Mouse (Mus musculus): ENCODE results near the gene Rdm1. TPM values are rescaled to one million over a fixed set of nuclear protein-coding genes. Genes with fewer than 3 reads are reported as not detected.
A peak's percentile ranks its signal among the peaks of the same experiment; 100 is the strongest.

Gene Rdm1
- total RNA-seq, 2 experiments from 2014 or later: 4.5 to 4.7 TPM

DNA sequence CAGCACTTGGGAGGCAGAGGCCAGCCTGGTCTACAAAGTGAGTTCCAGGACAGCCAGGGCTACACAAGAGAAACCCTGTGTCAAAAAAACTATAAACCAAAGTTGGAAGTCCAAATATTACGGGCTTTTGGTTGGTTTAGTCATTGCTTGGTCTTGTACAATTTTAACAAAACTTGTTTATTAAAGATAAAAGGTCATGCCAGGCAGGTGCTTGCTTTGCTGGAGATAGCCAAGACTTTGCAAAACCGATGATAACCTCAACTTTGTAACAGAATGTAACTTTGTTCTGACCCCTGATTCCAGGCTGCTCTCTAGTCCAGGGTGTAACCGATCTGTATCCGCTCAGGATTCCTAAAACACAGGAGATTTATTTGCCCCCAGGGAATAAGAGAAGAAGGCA is 29.4 kb downstream of the Rdm1 start:
- intact Hi-C loops (cut with DNase I): no loop called here
- no peak for DNase-seq

DNA sequence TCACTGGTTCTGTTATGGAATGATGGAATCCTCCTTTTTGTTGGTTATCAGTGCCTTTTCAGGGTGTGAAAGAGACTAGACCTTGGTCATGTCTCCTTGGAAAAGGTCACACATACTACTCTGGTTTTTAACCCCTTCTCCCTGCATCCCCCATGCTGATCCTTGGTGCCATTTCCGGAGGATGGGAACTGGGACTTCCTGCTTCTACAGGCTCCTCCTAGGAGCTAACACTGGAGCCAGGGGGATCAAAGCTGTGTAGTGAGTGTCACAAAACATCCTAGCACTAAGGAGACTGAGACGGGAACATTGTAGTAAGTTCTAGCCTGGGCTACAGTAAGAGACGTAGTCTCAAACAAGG is 30.5 kb downstream of the Rdm1 start:
- intact Hi-C loops (cut with DNase I): no loop called here
- no peak for DNase-seq

DNA sequence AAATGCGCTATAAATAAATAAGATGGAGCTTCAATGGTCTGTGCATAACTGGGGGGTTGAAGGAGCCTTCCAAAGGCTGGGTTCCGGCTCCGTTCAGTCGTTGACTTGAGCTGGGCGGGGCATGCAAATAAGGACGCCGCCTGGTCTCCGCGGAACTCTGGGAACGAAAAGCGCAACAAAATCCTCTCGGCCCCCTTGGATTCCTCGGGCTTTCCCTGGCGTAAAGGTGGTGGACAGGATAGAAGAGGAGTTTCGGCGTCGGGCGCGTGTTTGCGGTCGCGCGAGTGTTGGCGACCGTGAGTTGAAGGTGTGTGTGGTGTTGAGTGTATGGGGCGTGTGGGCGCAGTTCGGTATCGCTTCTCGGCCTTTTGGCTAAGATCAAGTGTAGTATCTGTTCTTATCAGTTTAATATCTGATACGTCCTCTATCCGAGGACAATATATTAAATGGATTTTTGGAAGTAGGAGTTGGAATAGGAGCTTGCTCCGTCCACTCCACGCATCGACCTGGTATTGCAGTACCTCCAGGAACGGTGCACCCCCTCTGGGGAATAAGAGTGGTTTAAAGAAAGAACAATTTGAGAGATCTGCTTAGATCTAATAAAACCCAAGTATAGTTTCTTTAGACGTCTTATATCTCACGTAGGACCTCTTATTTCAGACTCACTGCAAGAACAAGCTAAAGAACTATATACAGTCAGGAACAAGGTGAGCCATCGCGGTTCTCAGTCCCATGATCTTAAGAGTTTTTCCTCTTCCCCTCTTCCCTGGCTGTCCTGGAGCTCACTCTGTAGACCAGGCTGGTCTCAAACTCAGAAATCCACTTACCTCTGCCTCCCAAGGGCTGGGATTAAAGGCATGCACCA is 31.1 kb downstream of the Rdm1 start:
- DNase-seq: peak; percentile 84
- intact Hi-C loops (cut with DNase I): loop anchor here (2.0 kb wide), 1 partner anchor 75 kb away; the partner anchor contains the start of gene Dhx8

DNA sequence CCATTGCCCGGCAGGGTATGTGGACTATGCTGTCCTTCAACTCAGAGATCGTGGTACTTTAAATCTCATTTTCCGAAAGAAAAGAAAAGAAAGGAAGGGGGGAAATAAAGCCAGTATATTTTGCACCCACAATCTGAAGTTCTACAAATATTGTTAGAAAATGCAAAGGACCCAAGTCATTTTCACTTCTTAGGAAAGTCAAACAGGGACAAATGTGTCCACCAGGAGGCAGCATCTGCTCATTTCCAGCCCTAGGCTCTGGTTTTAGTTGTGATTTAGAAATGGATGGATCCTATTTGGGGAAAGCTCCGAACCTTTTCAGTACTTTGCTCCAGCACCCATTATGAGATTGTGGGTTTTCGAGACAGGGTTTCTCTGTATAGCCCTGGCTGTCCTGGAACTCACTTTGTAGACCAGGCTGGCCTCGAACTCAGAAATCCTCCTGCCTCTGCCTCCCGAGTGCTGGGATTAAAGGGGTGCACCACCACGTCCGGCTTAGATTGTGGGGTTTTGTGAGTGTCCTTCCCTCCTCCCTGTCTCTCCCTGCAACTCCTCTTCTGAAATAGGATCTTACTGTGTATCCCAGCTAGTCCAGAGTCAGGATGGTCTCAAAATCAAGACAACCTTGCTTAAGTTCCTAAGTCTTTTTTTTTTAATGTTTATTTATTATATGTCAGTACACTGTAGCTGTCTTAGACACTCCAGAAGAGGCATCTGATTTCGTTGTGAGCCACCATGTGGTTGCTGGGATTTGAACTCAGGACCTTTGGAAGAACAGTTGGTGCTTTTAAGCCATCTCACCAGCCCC is 32.0 kb downstream of the Rdm1 start:
- intact Hi-C loops (cut with DNase I): loop anchor here (2.0 kb wide), 1 partner anchor 74 kb away; the partner anchor contains the start of gene Dhx8
- peak; percentile 59 for DNase-seq

DNA sequence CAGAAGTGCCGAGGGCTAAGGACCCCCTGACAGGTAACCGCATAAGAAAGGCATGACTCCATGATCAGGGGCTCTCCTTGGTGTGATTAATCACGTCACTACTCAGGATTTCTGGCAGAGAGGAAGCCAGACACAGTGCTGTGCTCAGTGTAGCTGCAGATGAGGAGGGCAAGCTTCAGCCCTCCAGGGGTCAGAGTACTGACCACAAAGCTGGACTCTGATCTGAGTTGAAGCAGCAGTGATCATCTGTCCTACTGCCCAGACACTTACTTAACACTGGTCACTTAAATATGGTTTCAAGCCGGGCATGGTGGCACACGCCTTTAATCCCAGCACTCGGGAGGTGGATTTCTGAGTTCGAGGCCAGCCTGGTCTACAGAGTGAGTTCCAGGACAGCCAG is 34.2 kb downstream of the Rdm1 start:
- no peak for DNase-seq
- intact Hi-C loops (cut with DNase I): no loop called here

DNA sequence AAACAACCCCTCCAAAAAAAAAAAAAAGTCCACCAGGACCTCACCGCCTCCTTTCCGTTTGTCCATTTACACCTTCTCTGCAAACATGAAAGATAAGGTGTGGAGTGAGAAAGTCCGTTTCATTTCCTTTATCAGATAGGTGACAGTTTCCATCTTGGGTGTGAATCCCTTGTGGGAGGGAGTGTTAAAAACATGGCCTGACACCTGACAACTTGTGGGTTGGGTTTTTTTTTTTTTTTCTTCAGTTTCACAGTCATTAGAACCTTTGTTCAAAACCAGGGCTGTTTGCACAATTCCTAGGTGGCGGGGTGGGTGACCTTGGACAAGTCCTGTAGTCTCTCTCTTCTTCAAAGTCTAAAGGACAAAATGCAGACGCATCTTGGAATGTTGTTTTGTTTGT is 34.8 kb downstream of the Rdm1 start:
- DNase-seq: no peak
- intact Hi-C loops (cut with DNase I): no loop called here

DNA sequence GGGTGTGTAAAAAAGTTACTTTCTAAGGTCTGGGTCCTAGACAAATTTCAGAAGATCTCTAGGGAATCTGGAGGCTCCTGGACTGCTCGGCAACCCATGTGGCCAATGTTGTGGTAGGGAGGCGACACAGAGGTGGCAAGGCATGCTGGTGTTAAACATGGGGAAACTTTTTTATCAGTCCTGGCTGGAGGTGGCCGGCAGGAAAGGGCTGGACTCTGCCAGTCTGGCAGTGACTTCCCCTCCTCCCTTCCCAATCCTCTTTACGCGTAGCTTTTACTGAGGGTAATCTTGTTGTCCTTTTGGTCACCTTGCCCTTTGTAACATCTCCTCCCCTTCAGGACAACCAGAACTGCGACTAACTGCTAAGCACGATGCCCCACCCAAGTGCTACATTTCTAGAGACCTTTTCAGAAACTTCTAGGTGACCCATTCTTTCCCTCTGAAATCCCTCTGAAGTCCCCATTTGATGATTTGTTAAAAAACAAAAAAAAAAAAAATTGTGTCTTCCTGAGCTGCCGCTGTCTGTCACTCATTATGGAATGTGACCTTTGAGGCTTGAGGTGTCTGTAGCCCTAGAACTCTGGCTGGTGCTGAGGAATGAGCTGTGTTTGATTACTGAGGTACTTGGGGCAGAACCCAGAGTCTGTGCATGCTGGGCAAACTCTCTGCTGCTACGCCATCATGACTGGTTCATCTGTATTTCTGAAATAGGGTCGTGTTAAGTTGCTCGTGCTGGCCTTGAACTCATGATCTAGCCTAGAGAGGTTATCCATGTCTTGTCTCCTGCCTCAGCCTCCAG is 36.4 kb downstream of the Rdm1 start:
- no peak for DNase-seq
- intact Hi-C loops (cut with DNase I): no loop called here

DNA sequence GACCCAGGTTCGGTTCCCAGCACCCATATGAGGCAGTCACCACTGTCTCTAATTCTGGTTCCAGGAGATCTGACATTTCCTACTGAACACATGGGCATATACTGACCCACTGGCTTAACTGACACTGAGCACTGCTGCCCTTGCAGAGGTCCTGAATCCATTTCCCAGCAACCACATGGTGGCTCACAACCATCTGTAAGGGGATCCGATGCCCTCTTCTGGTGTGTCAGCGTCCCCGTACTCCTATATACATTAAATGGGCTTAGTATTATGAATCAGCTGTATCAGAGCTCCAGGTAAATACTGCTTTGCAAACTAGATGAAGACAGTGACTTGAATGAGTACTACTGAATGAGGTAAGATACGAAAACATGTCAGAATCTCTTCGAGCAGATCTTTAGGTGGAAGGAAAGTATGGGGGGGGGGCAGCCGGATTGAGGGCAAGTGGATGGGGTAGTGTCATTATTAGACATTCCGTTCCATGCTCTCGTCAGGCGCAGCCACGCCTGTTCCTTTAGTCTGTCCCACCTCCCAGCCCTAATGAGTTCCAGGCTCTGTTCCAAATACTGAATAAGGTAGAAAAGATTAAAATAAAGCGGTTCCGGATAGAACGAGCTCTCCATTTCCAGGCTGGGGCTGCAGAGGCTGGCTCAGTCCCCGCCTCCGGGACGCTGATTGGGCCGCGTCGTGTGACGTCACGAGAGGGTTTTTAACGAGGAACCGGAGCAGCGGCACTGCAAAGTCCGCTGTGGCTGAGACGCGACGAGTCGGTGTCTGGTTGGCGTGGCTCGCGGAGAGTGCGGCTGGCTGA is 38.0 kb downstream of the Rdm1 start, which contains the start of gene Arl4d:
Gene Arl4d, plus strand, starts transcription at position 717 of the 811 bp plus-strand sequence.
- intact Hi-C loops (cut with DNase I): no loop called here
- peak; percentile 93 for DNase-seq

DNA sequence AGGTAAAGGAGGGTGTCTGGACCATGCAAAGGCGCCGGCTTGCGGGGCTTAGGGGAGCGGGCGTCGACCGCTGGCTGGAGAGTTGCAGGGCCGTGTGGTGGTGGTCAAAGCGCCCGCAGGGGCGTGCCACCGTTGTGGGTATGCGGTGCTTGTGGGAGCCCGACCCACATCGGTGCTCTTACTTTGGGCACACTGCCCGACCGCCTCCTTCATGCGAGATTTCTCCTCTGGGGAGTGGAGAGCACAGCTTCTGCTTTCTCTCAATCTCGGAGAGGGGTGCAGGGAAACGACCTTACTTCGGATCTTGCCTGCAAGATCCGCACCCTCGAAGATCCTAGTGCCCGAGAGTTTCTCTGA is 38.6 kb downstream of the Rdm1 start:
- intact Hi-C loops (cut with DNase I): no loop called here
- DNase-seq: no peak

DNA sequence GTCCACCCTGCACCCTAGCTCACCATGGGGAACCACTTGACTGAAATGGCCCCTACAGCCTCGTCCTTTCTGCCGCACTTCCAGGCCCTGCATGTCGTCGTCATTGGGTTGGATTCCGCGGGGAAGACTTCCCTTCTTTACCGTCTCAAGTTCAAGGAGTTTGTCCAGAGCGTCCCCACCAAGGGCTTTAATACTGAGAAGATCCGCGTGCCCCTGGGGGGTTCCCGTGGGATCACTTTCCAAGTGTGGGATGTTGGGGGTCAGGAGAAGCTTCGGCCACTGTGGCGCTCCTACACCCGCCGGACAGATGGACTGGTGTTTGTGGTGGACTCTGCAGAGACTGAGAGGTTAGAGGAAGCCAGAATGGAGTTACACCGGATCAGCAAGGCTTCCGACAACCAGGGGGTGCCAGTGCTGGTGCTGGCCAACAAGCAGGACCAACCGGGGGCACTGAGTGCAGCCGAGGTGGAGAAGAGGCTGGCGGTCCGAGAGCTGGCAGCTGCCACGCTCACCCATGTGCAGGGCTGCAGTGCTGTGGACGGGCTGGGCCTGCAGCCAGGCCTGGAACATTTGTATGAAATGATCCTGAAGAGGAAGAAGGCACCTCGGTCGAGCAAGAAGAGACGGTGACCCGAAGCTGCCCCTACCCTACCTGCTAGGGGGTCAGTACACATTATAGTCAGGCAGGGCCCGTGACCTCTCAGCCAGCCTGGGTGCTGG is 39.8 kb downstream of the Rdm1 start:
- DNase-seq: peak; percentile 53
- intact Hi-C loops (cut with DNase I): no loop called here

DNA sequence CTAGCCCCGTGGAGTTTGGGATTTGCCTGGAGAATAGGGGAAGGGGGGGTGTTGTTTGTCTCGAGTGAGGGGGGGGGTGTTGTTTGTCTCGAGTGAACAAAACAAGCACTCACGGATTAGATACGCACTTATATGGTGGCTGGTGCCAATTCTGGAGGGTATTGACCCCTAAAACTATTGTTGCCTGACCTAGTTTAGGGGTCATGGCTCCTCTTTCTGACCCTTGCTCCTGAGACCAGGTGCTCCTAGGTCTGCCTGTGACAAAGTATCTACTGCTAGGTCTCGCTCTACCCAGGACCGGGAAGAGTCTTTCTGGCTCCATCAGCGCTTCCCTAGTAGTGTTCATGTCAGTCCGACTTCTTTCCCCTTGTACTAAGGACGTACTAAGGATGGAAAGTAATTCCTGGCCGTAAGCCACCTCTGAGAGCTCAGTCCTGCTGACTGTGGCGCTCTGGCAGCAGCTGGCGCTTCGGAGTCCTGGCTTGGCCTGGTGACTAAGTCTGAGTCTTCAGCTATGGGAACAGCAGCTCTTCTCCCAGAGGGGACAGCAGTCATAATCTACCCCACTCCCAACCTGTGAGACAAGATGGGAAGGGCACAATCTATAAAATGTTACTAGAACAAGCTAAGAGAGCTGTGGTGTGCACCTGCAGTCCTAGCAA is 41.0 kb downstream of the Rdm1 start:
- intact Hi-C loops (cut with DNase I): no loop called here
- DNase-seq: peak; percentile 55

DNA sequence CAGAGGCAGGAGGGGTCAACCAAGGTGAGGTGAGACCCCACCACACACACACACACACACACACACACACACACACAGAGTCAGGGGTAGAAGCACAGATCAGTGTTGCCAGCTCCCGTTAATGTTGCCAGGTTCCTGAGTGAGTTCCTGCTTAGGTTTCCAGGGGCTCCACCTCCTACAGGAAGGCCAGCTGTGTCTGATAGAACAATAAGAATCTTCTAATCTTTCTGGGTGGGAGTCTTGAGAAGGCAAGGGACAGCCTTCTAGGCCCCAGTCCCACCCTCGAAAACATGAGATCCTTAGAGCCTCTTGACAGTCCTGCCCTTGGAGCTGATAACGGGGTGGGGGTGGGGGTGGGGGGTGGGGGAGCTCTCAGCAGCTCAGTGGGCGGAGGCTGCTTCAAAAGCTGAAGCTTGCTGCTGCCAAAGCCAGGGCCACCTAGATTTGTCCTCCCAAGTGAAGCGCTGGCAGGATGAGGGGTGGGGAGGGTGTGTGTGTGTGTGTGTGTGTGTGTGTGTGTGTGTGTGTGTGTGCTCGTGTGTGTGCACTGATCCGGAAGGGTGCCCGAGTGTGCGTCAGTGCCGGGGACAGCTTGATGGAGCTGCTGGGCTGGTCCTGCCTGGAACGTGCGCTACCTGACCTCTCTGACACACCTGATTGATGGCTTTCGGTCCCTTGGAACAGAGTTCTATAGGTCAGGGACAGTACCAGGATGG is 41.7 kb downstream of the Rdm1 start:
- intact Hi-C loops (cut with DNase I): no loop called here
- peak; percentile 19 for DNase-seq

DNA sequence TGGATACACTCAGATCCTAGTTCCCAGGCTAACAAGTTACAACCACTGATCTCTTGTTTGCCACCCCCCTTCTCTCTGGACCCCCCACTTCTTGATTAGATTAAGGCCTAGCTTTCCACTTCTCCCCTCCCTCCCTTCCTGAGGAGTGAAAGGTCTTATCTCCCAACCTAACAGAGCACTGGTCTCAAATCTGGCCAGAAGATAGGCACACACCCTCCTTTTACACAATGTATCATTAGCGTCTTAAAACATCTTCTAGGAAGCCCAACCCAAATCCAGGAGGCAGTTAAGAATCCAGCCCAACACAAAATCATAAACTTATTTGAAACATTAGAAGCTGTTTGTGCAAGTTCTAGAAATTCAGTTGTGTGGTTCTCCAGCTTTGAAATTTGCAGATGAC is 43.3 kb downstream of the Rdm1 start:
- DNase-seq: no peak
- intact Hi-C loops (cut with DNase I): no loop called here

DNA sequence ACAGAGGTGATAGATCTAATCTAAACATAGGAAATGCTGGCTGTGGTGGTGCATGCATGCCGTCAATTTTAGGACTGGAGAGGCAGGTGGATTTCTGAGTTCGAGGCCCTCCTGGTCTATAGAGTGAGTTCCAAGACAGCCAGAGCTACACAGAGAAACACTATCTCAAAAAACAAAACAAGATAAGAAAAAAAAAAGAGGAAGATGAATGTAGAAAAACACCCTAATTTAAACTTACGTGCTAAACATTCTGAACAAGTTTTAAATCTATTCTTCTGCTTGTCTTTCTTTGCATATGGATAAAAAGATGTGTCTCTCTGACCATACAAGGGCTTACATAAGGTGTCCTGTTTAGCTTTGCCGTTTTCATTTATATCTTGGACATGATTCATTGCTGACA is 44.3 kb downstream of the Rdm1 start:
- no peak for DNase-seq
- intact Hi-C loops (cut with DNase I): no loop called here

DNA sequence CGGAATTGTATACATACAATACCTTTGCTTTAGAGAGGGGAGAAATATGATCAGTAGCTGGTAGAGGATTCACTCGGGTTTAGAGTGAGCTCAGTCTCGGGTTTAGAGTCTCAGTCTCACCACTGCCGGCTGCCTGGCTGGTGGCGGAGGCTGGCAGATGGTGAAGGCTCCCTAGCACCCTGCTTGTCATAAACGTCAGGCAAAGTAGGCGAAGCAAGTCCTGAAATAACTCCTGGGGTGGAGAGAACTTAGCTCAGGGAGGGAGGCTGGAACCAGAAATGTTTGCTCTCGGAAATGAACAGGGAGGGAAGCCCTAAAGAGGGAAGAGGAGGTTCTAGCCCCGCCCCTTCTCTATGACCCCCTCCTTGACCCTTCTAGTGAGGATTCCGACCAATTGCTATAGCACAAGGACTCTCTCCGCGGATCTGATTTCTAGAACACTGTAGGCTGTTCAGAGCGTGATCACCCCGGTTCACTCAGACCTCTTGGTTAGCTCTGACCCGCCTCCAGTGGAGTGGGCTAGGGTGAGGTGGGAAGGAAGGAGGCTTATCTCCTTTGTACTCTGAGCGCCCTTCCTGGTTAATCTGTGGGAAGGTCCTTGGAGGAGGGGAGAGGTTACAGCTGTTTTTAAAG is 46.1 kb downstream of the Rdm1 start:
- no peak for DNase-seq
- intact Hi-C loops (cut with DNase I): no loop called here

DNA sequence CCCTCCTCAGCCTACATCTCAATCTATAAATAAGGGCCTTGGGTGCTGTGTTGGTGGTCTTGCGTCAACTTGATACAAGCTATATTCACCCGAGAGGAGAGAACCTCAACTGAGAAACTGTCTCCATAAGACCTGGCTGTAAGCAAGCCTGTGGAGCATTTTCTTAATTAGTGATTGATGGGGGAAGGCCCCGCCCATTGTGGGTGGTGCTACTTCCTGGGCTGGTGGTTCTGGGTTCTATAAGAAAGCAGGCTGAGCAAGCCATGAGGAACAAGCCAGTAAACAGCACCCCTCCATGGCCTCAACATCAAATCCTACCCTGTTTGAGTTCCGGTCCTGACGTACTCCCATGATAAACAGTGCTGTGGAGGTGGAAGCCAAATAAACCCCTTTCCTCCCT is 47.1 kb downstream of the Rdm1 start:
- DNase-seq: no peak
- intact Hi-C loops (cut with DNase I): no loop called here

DNA sequence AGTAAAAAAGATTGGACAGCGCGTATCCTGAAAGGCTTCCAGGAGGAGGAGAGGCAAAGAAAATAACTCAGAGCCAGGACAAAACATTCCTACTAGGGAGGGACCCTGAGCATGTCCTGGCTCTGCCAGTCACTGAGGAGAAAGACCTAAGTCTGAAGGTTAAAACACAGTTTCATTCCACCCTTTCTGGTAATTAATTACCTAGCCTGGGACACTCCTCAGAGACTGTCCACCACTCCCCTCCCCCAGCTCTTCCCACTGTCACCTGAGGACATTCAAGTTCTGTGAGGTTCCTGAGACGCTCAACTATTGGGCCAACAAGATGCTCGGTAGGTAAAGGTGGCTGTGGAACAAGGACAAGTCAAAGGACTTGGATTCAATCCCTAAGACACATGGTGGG is 48.4 kb downstream of the Rdm1 start:
- DNase-seq: no peak
- intact Hi-C loops (cut with DNase I): no loop called here

DNA sequence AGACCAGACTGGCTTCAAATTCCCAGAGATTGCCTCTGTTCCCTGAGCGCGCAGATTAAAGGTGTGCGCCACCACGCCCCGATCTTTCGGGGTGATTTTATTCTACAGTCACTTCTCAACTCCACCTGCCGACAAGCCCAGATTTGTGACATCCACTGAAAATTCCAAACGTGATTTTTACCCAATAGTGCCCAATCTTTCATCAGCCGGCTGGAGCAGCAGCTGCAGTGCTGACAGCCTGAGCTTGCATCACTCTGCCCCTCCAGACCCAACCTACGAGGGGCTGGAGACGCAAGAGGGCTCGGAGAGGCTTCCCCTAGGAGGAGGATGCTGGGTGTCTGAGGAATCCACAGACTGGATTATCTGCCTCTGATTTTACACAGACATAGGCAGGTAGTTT is 50.7 kb downstream of the Rdm1 start:
- intact Hi-C loops (cut with DNase I): no loop called here
- DNase-seq: no peak

Data from left cerebral cortex, postnatal 4 days (tissue).